Mouse (Mus musculus): ENCODE results near the gene Arl15. TPM values are rescaled to one million over a fixed set of nuclear protein-coding genes. Genes with fewer than 3 reads are reported as not detected.

Arl15 gene
- polyA plus RNA-seq, 1 experiment from 2014 or later, result 1.5 TPM

DNA sequence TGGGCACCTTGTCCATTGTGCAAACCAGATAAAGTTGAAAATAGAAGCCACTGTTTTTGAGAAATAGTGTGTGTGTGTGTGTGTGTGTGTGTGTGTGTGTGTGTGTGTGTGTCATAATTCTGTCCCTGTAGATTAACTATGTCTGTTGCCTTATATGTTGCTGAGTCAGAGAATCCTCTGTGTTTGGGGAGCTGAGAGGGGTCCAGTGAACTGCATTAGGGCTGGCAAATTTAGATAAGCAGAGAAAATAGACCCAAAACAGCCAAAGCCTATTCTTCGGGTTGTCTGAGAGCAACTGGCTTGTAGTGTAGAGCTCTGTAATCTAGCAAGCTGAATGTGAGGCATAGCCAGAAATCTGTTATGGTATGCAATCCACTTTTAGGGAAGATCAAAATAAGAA lies 348.9 kb downstream of the Arl15 start:
- H3K4me2 ChIP-seq (ENCODE audit: low read depth, low read length), result no peak overlapping the region
- TF ChIP-seq CTCF (IDR thresholded peaks at IDR 0.05; ENCODE audit: low read depth) (no peak), EP300 (IDR thresholded peaks at IDR 0.05; ENCODE audit: low read depth) (no peak)
- H3K9ac ChIP-seq (replicated peaks), result no peak overlapping the region
- no peak overlapping the region for H3K4me3 ChIP-seq (ENCODE audit: low read depth, low read length)
- 46% methylated on average over 1 of the region's 1 CpGs for WGBS (ENCODE audit: insufficient replicate concordance)
- no peaks in the 10 kb centered on the region for H3K9me3 ChIP-seq (ENCODE audit: low read length)
- H3K27ac ChIP-seq (ENCODE audit: low read depth), result no peak overlapping the region
- no peaks in the 10 kb centered on the region for H3K4me1 ChIP-seq (ENCODE audit: insufficient read depth)
- no peaks in the 10 kb centered on the region for H3K36me3 ChIP-seq (replicated peaks; ENCODE audit: insufficient read depth, low read length)
- no peaks in the 10 kb centered on the region for H3K27me3 ChIP-seq (ENCODE audit: insufficient read depth, low read length)
- ATAC-seq (no peak), DNase-seq (no peak)

DNA sequence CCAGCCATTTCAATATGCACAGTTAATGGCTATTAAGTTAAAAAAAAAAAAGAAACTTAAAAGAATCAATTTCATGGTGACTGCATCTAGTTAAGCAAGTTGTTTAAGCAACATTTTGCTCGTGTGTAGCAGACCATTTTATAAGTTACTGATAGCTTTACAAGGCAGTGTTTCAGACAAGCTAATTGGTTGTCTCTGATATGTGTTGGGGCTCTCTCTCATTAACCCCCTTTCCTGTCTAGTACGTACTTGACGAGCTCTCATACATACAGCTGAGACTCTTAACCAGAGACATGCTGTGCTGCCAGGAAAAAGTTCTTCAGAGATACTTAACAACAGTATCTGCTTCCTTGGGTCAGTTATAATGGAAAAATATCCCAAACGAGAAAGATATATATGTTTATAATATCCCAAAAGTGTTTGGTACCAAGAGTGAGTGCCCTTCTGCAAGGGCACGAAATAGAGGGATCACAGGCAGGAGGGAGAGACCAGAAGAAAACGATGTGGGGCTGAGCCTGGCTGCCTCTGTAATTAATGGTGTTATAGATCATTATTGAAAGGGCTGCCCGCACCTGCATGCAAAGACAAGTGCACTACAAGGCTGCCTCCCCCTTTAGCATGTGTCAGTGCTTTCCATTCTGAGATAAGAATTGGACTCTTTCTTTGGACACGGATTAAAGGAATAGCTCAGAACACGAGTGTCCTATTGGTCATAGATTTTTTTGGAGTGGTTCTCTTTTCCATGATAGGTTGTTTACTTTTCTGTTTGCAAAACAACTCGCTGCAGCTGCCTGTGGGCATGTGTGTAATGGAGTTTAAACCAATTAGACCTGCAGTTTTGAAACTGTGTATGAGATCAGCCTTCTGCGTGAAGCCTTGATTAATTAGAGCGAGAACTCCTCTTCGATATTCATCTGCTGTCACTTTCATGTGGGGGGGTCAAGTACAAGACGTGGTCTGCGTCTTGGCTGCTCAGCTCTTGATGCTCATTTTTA lies 350.0 kb downstream of the Arl15 start:
- Histone ChIP-seq H3K27me3 (ENCODE audit: insufficient read depth, low read length) (no peaks in the 10 kb centered on the region), H3K4me1 (ENCODE audit: insufficient read depth) (no peaks in the 10 kb centered on the region), H3K4me3 (ENCODE audit: low read depth, low read length) (no peak overlapping the region), H3K4me2 (ENCODE audit: low read depth, low read length) (no peak overlapping the region), H3K36me3 (replicated peaks; ENCODE audit: insufficient read depth, low read length) (no peaks in the 10 kb centered on the region), H3K27ac (ENCODE audit: low read depth) (no peak overlapping the region), H3K9me3 (ENCODE audit: low read length) (no peaks in the 10 kb centered on the region), H3K9ac (replicated peaks) (no peak overlapping the region)
- WGBS (ENCODE audit: insufficient replicate concordance), result 76% methylated on average over 15 of the region's 15 CpGs
- ATAC-seq (no peak), DNase-seq (no peak)
- TF ChIP-seq EP300 (IDR thresholded peaks at IDR 0.05; ENCODE audit: low read depth), result no peak
- TF ChIP-seq CTCF (IDR thresholded peaks at IDR 0.05; ENCODE audit: low read depth), result no peak

DNA sequence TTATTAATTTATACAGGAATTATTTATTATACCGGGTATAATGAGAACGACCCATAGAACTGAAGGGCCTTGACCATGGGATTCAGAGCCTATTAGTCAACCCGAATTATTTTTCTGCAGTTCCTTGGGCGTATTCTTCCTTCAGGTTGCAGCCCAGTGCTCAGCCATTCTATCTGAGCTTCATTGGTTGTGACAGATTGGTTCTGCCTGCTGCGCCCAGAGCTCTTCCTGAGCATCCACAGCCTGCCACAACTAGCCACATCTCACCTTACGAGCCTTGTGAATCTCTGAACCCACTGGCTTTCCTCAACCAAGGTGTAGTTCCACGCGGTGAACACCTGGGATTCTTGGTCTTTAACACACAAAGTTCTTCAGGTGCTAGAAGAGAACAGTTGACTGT lies 350.9 kb downstream of the Arl15 start:
- 90% methylated on average over 8 of the region's 8 CpGs for WGBS (ENCODE audit: insufficient replicate concordance)
- TF ChIP-seq CTCF (IDR thresholded peaks at IDR 0.05; ENCODE audit: low read depth) (no peak), EP300 (IDR thresholded peaks at IDR 0.05; ENCODE audit: low read depth) (no peak)
- H3K4me2 ChIP-seq (ENCODE audit: low read depth, low read length), result no peak overlapping the region
- no peaks in the 10 kb centered on the region for H3K9me3 ChIP-seq (ENCODE audit: low read length)
- no peak overlapping the region for H3K9ac ChIP-seq (replicated peaks)
- ATAC-seq (no peak), DNase-seq (no peak)
- H3K27me3 ChIP-seq (ENCODE audit: insufficient read depth, low read length), result no peaks in the 10 kb centered on the region
- no peak overlapping the region for H3K4me3 ChIP-seq (ENCODE audit: low read depth, low read length)
- H3K27ac ChIP-seq (ENCODE audit: low read depth), result no peak overlapping the region
- H3K36me3 ChIP-seq (replicated peaks; ENCODE audit: insufficient read depth, low read length), result no peaks in the 10 kb centered on the region
- H3K4me1 ChIP-seq (ENCODE audit: insufficient read depth), result no peaks in the 10 kb centered on the region

DNA sequence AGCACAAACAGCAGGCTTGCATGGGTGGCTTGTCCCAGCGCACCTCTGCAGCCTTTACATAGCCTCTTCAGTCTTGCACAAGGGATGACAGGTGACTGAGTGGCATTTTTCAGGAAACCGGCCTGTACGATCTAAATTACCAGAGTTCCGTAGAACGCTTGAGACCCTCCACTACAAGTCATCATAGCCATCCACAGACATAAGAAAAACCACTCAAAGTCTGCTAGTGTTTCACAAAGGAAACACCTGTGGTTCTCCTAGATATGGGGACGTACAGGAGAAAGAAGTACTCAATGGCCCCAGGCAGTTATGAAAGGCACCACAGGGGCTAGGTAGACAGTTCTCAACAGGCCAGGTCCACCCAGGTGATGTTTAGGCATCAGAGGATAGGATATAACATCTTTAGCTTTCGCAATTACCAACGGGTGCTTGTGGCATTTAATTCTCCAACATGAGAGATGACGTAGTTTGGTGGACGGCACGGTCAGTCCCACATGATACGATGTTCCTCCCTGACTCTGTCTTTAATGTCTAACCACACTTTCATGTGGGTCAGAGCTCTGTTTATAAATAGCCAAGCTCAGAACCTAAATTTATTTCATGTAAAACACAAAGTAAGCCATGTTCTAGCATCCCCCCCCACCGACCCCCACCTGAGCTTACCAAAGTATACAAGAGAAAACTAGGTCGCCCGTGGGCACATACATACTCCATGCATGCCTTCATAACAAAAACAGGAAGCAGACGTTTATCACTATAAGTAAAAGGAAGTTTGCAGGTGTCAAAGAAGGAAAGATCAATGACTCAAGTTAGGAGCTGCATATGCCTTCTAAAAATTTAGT lies 356.8 kb downstream of the Arl15 start:
- H3K27me3 ChIP-seq (ENCODE audit: insufficient read depth, low read length), result no peaks in the 10 kb centered on the region
- WGBS (ENCODE audit: insufficient replicate concordance), result 62% methylated on average over 16 of the region's 16 CpGs
- DNase-seq, result no peak
- no peaks in the 10 kb centered on the region for H3K4me1 ChIP-seq (ENCODE audit: insufficient read depth)
- H3K36me3 ChIP-seq (replicated peaks; ENCODE audit: insufficient read depth, low read length), result no peaks in the 10 kb centered on the region
- no peak overlapping the region for H3K4me3 ChIP-seq (ENCODE audit: low read depth, low read length)
- H3K4me2 ChIP-seq (ENCODE audit: low read depth, low read length), result no peak overlapping the region
- no peak overlapping the region for H3K27ac ChIP-seq (ENCODE audit: low read depth)
- no peaks in the 10 kb centered on the region for H3K9me3 ChIP-seq (ENCODE audit: low read length)
- TF ChIP-seq EP300 (IDR thresholded peaks at IDR 0.05; ENCODE audit: low read depth), result no peak
- no peak for TF ChIP-seq CTCF (IDR thresholded peaks at IDR 0.05; ENCODE audit: low read depth)
- no peak for ATAC-seq
- H3K9ac ChIP-seq (replicated peaks), result no peak overlapping the region

DNA sequence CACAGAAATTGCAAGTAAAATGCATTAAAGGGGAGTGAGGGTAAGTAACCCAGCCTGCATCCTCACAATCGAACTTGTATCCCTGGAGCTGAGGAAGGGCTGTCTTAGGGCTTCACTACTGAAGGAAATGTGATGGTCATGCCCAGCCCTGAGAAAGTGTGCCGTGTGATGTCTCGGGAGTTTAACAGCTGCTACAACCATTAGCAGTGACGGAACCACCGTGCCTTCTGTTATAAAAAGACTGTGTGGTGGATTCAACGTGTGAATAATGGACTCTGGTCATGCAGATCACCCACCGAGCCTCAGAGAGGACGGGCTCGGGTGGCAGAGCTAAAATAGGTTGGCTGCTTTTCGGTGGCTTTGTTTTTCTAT lies 357.4 kb downstream of the Arl15 start:
- DNase-seq (no peak), ATAC-seq (no peak)
- Histone ChIP-seq H3K27ac (ENCODE audit: low read depth) (no peak overlapping the region), H3K9me3 (ENCODE audit: low read length) (no peaks in the 10 kb centered on the region), H3K9ac (replicated peaks) (no peak overlapping the region), H3K36me3 (replicated peaks; ENCODE audit: insufficient read depth, low read length) (no peaks in the 10 kb centered on the region), H3K4me1 (ENCODE audit: insufficient read depth) (no peaks in the 10 kb centered on the region), H3K27me3 (ENCODE audit: insufficient read depth, low read length) (no peaks in the 10 kb centered on the region), H3K4me3 (ENCODE audit: low read depth, low read length) (no peak overlapping the region), H3K4me2 (ENCODE audit: low read depth, low read length) (no peak overlapping the region)
- TF ChIP-seq EP300 (IDR thresholded peaks at IDR 0.05; ENCODE audit: low read depth) (no peak), CTCF (IDR thresholded peaks at IDR 0.05; ENCODE audit: low read depth) (no peak)
- 79% methylated on average over 10 of the region's 10 CpGs for WGBS (ENCODE audit: insufficient replicate concordance)

DNA sequence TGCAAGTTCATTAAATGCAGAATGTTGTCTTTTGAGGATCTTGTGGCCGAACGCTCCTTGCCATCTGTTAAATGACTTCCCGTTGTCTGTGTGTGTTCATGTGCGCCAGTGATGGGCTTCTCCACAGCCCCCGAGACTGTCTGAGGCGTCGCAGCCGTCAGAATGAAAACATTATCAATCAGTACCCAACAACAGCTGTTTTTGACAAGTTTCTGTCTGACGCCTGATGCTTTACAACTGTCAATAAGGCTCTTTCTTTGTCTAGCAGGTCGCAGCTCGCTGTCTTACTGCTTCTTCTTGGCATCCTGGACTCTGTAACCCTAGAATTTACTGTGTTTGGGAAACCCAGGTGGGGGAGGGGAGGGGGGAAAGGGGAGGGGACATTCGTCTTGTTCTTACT lies 362.4 kb downstream of the Arl15 start:
- WGBS (ENCODE audit: insufficient replicate concordance), result 64% methylated on average over 12 of the region's 12 CpGs

More for the DNA sequence above, 362.4 kb downstream of the Arl15 start:
- DNase-seq (no peak), ATAC-seq (no peak)
- Histone ChIP-seq H3K4me1 (ENCODE audit: insufficient read depth) (no peaks in the 10 kb centered on the region), H3K9ac (replicated peaks) (no peak overlapping the region), H3K27me3 (ENCODE audit: insufficient read depth, low read length) (no peaks in the 10 kb centered on the region), H3K27ac (ENCODE audit: low read depth) (no peak overlapping the region), H3K36me3 (replicated peaks; ENCODE audit: insufficient read depth, low read length) (no peaks in the 10 kb centered on the region), H3K9me3 (ENCODE audit: low read length) (no peaks in the 10 kb centered on the region), H3K4me3 (ENCODE audit: low read depth, low read length) (no peak overlapping the region), H3K4me2 (ENCODE audit: low read depth, low read length) (no peak overlapping the region)
- TF ChIP-seq EP300 (IDR thresholded peaks at IDR 0.05; ENCODE audit: low read depth) (no peak), CTCF (IDR thresholded peaks at IDR 0.05; ENCODE audit: low read depth) (no peak)
